Mouse (Mus musculus) testis, adult 2 months (tissue): ENCODE results near the gene Znrd1as.

Source experiments
- CTCF ChIP-seq: fragments of 200-500 bp; IDR thresholded peaks from 2 replicates; pipeline ENCODE4 v1.5.1; 2012; ENCODE audit warnings: low read depth, mild to moderate bottlenecking, inconsistent platforms, low read length, moderate library complexity; ENCODE audit not compliant: control insufficient read depth, insufficient read depth, insufficient replicate concordance
- POLR2A ChIP-seq: fragments of 200-500 bp; IDR thresholded peaks from 2 replicates; pipeline ENCODE4 v1.6.1; 2012; ENCODE audit warnings: low read depth, mild to moderate bottlenecking, inconsistent platforms, low read length, moderate library complexity; ENCODE audit not compliant: control insufficient read depth

DNA sequence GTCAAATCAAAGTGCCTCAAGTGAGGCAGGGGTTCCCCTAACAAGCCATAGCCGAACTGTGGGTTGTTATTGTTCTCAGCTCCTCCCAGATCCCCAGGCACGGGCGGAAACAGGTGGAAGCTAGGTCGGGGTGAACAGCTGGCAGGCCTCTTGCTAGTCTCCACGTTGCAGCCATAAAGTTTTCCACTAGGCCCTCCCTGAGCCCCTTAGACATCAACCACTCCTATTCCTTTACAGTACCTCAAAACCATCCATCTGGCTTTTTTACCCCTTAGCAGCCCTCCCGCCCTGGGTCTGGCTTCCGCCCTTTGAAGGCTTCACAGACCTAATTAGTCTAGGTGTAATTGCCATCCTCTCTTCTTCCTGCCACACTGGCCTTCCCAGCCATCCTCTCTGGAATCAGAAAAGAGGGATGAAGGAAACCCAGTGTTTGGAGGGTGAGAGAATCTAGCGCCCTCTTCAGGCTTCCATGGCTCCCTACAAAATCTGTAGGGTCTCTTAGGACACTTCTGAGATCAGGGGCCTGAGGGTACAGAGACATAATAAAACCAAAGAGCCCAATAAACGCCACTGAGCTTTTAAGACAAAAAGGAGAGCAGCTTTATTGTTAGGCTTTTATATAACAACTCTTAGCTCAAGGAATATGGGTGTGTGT, 14.1 kb upstream of the Znrd1as start:
- TF ChIP-seq CTCF (no peak), POLR2A (no peak)
